Mouse (Mus musculus) heart, postnatal 0 days (tissue): Measurements from ENCODE around the gene Mcts2.

Source experiments
- CTCF ChIP-seq: IDR thresholded peaks from 2 replicates; pipeline ENCODE4 v1.5.1; 2016; ENCODE audit warnings: antibody characterized with exemption, control low read depth, low read depth
- EP300 ChIP-seq: IDR thresholded peaks from 2 replicates; pipeline ENCODE4 v1.6.1; 2016; ENCODE audit warnings: antibody characterized with exemption, low read depth

DNA sequence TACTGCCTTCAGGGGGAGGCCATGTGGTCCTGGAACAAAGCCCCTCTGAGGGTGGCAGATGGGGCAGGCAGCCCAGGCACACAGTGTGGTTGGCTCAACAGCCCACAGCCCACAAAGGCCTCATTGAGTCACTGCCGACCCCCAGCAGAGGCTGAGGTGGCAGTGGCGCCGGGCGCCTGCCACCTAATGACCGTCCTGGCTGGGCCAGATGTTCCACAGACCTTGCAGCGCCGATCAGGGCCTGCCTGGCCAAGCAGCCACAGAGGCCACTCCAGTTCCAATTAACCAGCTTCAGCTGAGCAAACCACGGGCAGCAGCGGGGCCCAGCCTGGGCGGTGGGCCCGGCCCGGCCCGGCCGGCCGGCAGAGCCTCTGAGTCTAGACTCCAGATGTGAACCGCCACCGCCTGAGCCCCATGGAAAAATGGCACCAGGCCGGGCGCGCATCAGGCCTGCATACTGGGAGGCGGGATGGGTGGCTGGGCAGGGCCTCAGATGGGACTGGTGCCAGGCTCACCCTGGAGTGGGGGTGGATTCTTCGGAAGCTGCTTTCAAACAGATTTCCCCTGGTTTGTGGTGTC, 19.2 kb downstream of the Mcts2 start:
- TF ChIP-seq CTCF = no peak
- no peak for TF ChIP-seq EP300
